17 mouse cellular contexts compared by ENCODE assay signal in the genomic region with DNA sequence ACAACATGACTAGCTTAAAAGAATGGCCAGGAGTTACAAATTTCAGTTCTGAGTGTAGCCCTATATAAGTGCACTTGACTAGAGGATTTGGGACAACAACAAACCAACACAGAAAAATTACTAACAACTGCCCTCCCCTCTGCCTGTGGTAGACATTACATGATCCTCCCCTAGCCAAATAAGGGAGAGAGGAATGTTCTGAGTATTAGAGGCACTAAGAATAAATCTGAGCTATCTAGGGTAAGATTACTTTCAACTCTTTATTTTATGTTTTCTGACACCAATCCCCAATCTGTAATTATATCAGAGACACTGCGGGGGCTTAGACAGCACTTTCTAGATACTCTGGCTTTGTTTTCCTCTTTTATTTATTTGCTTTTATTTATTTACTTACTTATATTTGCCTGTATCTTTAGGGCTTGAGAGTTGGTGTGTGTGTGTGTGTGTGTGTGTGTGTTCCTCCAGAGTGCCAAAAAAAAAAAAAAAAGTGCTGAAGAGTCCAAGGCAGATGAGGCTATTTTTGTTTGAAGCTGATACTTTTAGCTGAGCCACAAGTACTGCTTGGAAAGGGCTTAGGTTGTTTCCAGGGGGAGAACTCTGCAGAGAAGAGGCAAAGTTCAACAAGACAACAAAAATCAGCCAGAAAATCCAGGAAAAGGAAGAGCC. TPM values are rescaled to one million over a fixed set of nuclear protein-coding genes. Genes with fewer than 3 reads are reported as not detected.
DNase-seq lines count a peak whose midpoint lies in the region; ATAC-seq and TF ChIP-seq lines count a peak whose summit lies in the region.
"Had no signal": no experiment of that assay in that cellular context is flagged by ENCODE, and none has a peak within 500 bp of the region (broad histone marks: within the 10 kb centered on the region; RNA-seq: fewer than 3 reads in every experiment).

No protein-coding gene starts in this region.

- no peak for TF ChIP-seq EP300 in heart, postnatal 0 days (IDR thresholded peaks at IDR 0.05; ENCODE audit: low read depth)

- no peaks in the 10 kb centered on the region for H3K9me3 ChIP-seq in heart, embryonic 10.5 days
- no peaks in the 10 kb centered on the region for H3K9me3 ChIP-seq in heart, postnatal 0 days (replicated peaks; ENCODE audit: control insufficient read depth, low read length)
- H3K9me3 ChIP-seq: megakaryocyte, embryonic 14.5 days had no signal

- H3K36me3 ChIP-seq in heart, embryonic 10.5 days: no peaks in the 10 kb centered on the region
- no peaks in the 10 kb centered on the region for H3K36me3 ChIP-seq in heart, postnatal 0 days (replicated peaks; ENCODE audit: control insufficient read depth, insufficient read depth, low read length)

- no peaks in the 10 kb centered on the region for H3K4me1 ChIP-seq in heart, embryonic 10.5 days
- 0 out of 2 replicates have a peak, but pooled peaks cover 9% of the 10 kb centered on the region for H3K4me1 ChIP-seq in heart, postnatal 0 days (ENCODE audit: control insufficient read depth, insufficient read depth)
- H3K4me1 ChIP-seq: megakaryocyte, embryonic 14.5 days had no signal

- peak; percentile 14 for DNase-seq in gastrocnemius, postnatal 25 days
- no peak for DNase-seq in gastrocnemius, postnatal 4 days (ENCODE audit: low spot score in 2 of 2)
- peak; percentile 25 for DNase-seq in heart, adult 8-10 months (ENCODE audit: low spot score)
- DNase-seq in heart, embryonic 10.5 days (ENCODE audit: low spot score): no peak
- peak; percentile 86 for DNase-seq in heart, postnatal 0 days (ENCODE audit: low spot score)
- DNase-seq in urinary bladder, postnatal 14 days (ENCODE audit: low spot score): no peak
- DNase-seq: cerebellum, adult 9-11 months; kidney, adult 9 months; kidney, postnatal 25 days; left cerebral cortex, postnatal 4 days; lung, adult 18-20 months had no signal

- H3K27me3 ChIP-seq in heart, embryonic 10.5 days (ENCODE audit: insufficient read depth, poor library complexity, severe bottlenecking): no peaks in the 10 kb centered on the region
- H3K27me3 ChIP-seq in heart, postnatal 0 days (ENCODE audit: control insufficient read depth, insufficient read depth, low read length): no peaks in the 10 kb centered on the region
- H3K27me3 ChIP-seq: megakaryocyte, embryonic 14.5 days had no signal

- peak overlapping the region; percentile 40; the same call in 1 of the 2 replicates for H3K4me2 ChIP-seq in heart, postnatal 0 days (ENCODE audit: low read depth, low read length)
- H3K4me2 ChIP-seq: hindbrain, embryonic 14.5 days; liver, embryonic 11.5 days had no signal

- ATAC-seq in heart, postnatal 0 days (ENCODE audit: insufficient read depth, low read depth): peak; percentile 89
- no peak for ATAC-seq in megakaryocyte-erythroid progenitor cell, adult 5-6 weeks (replicated peaks; ENCODE audit: low FRiP score, low TSS enrichment, poor library complexity, severe bottlenecking)

- WGBS in heart, embryonic 10.5 days: 76% methylated on average over 1 of the region's 1 CpGs
- WGBS in heart, postnatal 0 days: 31% methylated on average over 1 of the region's 1 CpGs

- H3K9ac ChIP-seq in heart, postnatal 0 days (replicated peaks; ENCODE audit: low read depth, low read length): peak overlapping the region; percentile 79
- H3K9ac ChIP-seq: hindbrain, embryonic 14.5 days had no signal

- H3K27ac ChIP-seq in heart, embryonic 10.5 days: peak overlapping the region; percentile 88
- peak overlapping the region; percentile 95 for H3K27ac ChIP-seq in heart, postnatal 0 days (ENCODE audit: low read depth)
- H3K27ac ChIP-seq: hindbrain, embryonic 14.5 days; stomach, postnatal 0 days had no signal

- TF ChIP-seq CTCF in heart, postnatal 0 days (IDR thresholded peaks at IDR 0.05; ENCODE audit: low read depth): no peak

- peak overlapping the region; percentile 53 for H3K4me3 ChIP-seq in heart, embryonic 10.5 days
- peak overlapping the region; percentile 61 for H3K4me3 ChIP-seq in heart, postnatal 0 days (ENCODE audit: low read depth, low read length)
- H3K4me3 ChIP-seq: megakaryocyte, embryonic 14.5 days had no signal

RNA-seq across cellular contexts. Expression of a gene that starts 2.7 kb away (rescaled TPM):
- total RNA-seq in gastrocnemius, postnatal 25 days (2021): 1,000 to 10,000 TPM; 1,410 to 1,477 TPM
- 100 to 1,000 TPM; 630 to 697 TPM for total RNA-seq in gastrocnemius, postnatal 4 days (2021)
- total RNA-seq in heart, adult 8-10 months (2022): 100 to 1,000 TPM; 341 to 381 (median 355) TPM
- polyA plus RNA-seq in heart, embryonic 10.5 days (2016; fragmentation: Nextera tagmentation; extraction: Ambion mirVana): 64.7 and 130 TPM in 2 replicates
- total RNA-seq in heart, postnatal 0 days (2014; rRNA removed; ENCODE audit: low replicate concordance): 98.5 and 133 TPM in 2 replicates
- polyA plus RNA-seq in heart, postnatal 0 days (2015; fragmentation: Nextera tagmentation; extraction: Ambion mirVana): 511 and 519 TPM in 2 replicates
- total RNA-seq in megakaryocyte-erythroid progenitor cell, adult 5-6 weeks (2014; fragmentation: Nextera tagmentation): not detected in 2 replicates
- not detected in 2 replicates for total RNA-seq in megakaryocyte-erythroid progenitor cell, adult 5-6 weeks (2017)
- total RNA-seq: left cerebral cortex, postnatal 4 days had no signal
- polyA plus RNA-seq: cortical plate, adult 2 months had no signal

Comparison
In these comparisons a context has a peak if more than half of its experiments do, and no peak if none do; other contexts are left out.
1. DNase-seq: peak in gastrocnemius, postnatal 25 days (single experiment), heart, adult 8-10 months (single experiment) and heart, postnatal 0 days (single experiment); none in gastrocnemius, postnatal 4 days (0 of 2), heart, embryonic 10.5 days (single experiment) and urinary bladder, postnatal 14 days (single experiment).
2. RNA of a gene that starts 2.7 kb away (total RNA-seq): 1,410 to 1,477 TPM in gastrocnemius, postnatal 25 days, 630 to 697 TPM in gastrocnemius, postnatal 4 days, 341 to 381 TPM in heart, adult 8-10 months and 98.5 to 133 TPM in heart, postnatal 0 days; not detected in megakaryocyte-erythroid progenitor cell, adult 5-6 weeks; every median in the first group is over 10 times any median in the second.